Mouse (Mus musculus) liver, embryonic 14.5 days (tissue): Measurements from ENCODE around the gene Dao. TPM values are rescaled to one million over a fixed set of nuclear protein-coding genes. Genes with fewer than 3 reads are reported as not detected.

Experiments
- ATAC-seq: fragments of 200-750 bp; cut with Nextera tagmentation; 2 replicates; pipeline ENCODE4 v1.8.0; 2017; ENCODE audit warnings: moderate number of reproducible peaks, mild to moderate bottlenecking, moderate library complexity; ENCODE audit not compliant: insufficient read depth
- DNase-seq, 3 experiments: peaks; one replicate each; pipeline ENCODE4 v3.0.0-alpha.2; 2012 to 2013; ENCODE audit warnings: low read depth in 3 of 3, low spot score in 3 of 3
- H3K27ac ChIP-seq: fragments of 300-500 bp; sonication (generic); 2 replicates; pipeline ENCODE4 v1.5.1; 2014; ENCODE audit warnings: moderate library complexity, mild to moderate bottlenecking, control low read depth, inconsistent platforms
- H3K27me3 ChIP-seq: fragments of 300-500 bp; sonication (generic); 2 replicates; pipeline ENCODE4 v1.6.1; 2014; ENCODE audit warnings: mild to moderate bottlenecking, low read length, moderate library complexity; ENCODE audit not compliant: control insufficient read depth, insufficient read depth
- H3K36me3 ChIP-seq: fragments of 300-500 bp; sonication (generic); replicated peaks from 2 replicates; pipeline ENCODE4 v1.6.1; 2014; ENCODE audit warnings: low read depth; ENCODE audit not compliant: control insufficient read depth, insufficient read depth
- H3K4me1 ChIP-seq, 2 experiments: fragments of 200-500 bp in 1 of 2; fragments of 300-500 bp in 1 of 2; sonication (generic) in 1 of 2; replicated peaks; 2 replicates each; pipeline ENCODE4 v1.6.1; 2012 to 2014; ENCODE audit warnings: antibody characterized with exemption in 1 of 2, inconsistent platforms in 1 of 2, low read length in 1 of 2; ENCODE audit not compliant: control insufficient read depth in 2 of 2, insufficient read depth in 2 of 2
- H3K4me2 ChIP-seq: fragments of 300-500 bp; sonication (generic); 2 replicates; pipeline ENCODE4 v1.6.1; 2014; ENCODE audit warnings: low read depth, mild to moderate bottlenecking, control low read depth, moderate library complexity
- H3K4me3 ChIP-seq, 2 experiments: fragments of 200-500 bp in 1 of 2; fragments of 300-500 bp in 1 of 2; sonication (generic) in 1 of 2; 2 replicates each; pipeline ENCODE4 v1.5.1; 2012 to 2014; ENCODE audit warnings: low read depth in 2 of 2, low read length in 2 of 2, mild to moderate bottlenecking in 2 of 2, control low read depth in 1 of 2, inconsistent platforms in 1 of 2, moderate library complexity in 1 of 2; ENCODE audit not compliant: insufficient read depth in 1 of 2
- H3K9ac ChIP-seq: fragments of 300-500 bp; sonication (generic); replicated peaks from 2 replicates; pipeline ENCODE4 v1.6.1; 2014; ENCODE audit warnings: mild to moderate bottlenecking, control low read depth, moderate library complexity
- H3K9me3 ChIP-seq: fragments of 300-500 bp; sonication (generic); 2 replicates; pipeline ENCODE4 v1.6.1; 2016; ENCODE audit warnings: low read length, mixed read lengths; ENCODE audit not compliant: control insufficient read depth
- CTCF ChIP-seq: IDR thresholded peaks from 2 replicates; pipeline ENCODE4 v1.5.1; 2016; ENCODE audit warnings: antibody characterized with exemption, low read depth, control low read depth
- EP300 ChIP-seq: IDR thresholded peaks from 2 replicates; pipeline ENCODE4 v1.6.1; 2016; ENCODE audit warnings: antibody characterized with exemption, low read depth
- WGBS: fragments of 180-500 bp; shearing (Covaris S2); extraction: QIAGEN DNeasy Blood & Tissue Kit; methylation state at CpG from one replicate; pipeline ENCODE4 v1.1.7; 2014; ENCODE audit not compliant: insufficient replicate concordance; 5-methylcytosine and 5-hydroxymethylcytosine counted together
- polyA plus RNA-seq, 2 experiments: library from polyadenylated mRNA; depleted of rRNA in 1 of 2; stranded (reverse) in 1 of 2; unstranded in 1 of 2; fragments of >200 nt; fragmentation: Nextera tagmentation in 1 of 2; extraction: Ambion mirVana in 1 of 2; gene quantifications; 2 replicates each; pipeline versions ENCODE4 v1.2.1 to v1.2.3; 2012 to 2014

Gene Dao
- polyA plus RNA-seq, 2 experiments = not detected

DNA sequence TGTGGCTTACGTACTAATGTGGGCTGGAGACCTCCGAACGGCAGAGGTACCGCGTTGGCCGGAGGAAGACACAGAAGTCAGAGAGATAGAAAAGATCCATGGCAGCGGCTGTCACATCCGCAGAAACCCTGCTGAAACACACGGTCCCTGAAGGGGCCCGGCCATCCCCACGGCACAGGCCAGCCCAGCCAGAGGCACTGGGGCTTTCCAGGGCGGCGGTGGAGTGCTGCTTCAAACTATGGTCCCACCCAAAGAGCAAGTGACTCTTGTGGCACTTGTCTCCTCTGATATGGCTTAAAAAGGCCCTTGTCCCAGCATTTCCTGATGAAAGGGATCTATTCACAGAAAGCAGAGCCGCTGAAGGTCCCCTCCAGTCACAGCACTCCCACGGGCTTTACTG lies 28.9 kb upstream of the Dao start:
- Histone ChIP-seq H3K4me3 (peak overlapping the region; percentile 55 to 76), H3K4me2 (peak overlapping the region; percentile 79)
- no peak for TF ChIP-seq CTCF
- TF ChIP-seq EP300 = 0 out of 2 replicates have a peak, but pooled peaks have one; percentile 17

DNA sequence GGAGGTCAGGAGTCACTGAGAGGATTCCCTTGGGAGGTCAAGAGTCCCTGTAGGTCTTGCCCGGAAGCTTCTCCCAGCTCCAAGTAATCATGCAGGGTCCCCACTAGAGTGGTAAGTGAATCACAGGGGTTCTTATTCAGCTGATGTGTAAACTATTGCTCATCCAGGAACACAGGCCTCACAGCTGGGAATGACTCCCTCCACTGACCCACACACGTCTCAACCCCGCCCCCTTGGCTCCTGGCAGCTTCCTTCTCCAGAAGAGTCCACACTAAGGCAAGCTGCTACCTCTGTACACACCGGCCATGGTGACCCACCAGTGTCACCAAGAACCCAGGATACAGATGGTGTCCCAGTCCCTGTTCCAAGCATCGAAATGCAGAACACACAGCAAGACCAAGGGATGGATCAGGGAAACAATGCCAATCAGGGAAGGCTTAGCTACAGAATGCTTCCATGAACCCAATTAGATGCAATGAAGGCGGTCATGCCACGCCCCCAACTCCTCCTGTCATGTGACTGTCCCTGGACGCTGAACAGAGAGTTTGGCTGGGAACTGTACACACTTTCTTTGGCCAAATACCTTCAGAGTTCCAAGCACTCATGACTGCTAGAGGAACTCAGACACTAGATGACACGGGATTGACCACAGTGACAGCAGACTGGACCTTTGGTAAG lies 27.8 kb upstream of the Dao start:
- Histone ChIP-seq H3K36me3 (peaks cover 2% of the 10 kb centered on the region), H3K27me3 (no peaks in the 10 kb centered on the region), H3K9ac (peak overlapping the region; percentile 84), H3K4me1 (peaks cover 81 to 91% of the 10 kb centered on the region in 2 experiments), H3K9me3 (no peaks in the 10 kb centered on the region), H3K27ac (peak overlapping the region; percentile 79), H3K4me3 (no peak overlapping the region; a peak in 2 of 4 replicates), H3K4me2 (peak overlapping the region; percentile 79)
- TF ChIP-seq CTCF (no peak), EP300 (no peak)
- DNase-seq (no peak), ATAC-seq (no peak)
- 61% methylated on average over 9 of the region's 9 CpGs for WGBS

More for the DNA sequence above, 28.9 kb upstream of the Dao start:
- Histone ChIP-seq H3K36me3 (peaks cover 9% of the 10 kb centered on the region), H3K9me3 (no peaks in the 10 kb centered on the region), H3K9ac (peak overlapping the region; percentile 84), H3K27ac (peak overlapping the region; percentile 79), H3K27me3 (no peaks in the 10 kb centered on the region), H3K4me1 (peaks cover 71 to 80% of the 10 kb centered on the region in 2 experiments)
- DNase-seq (no peak), ATAC-seq (peak; percentile 27; the same call in 1 of the 2 replicates)
- WGBS = 45% methylated on average over 15 of the region's 15 CpGs

DNA sequence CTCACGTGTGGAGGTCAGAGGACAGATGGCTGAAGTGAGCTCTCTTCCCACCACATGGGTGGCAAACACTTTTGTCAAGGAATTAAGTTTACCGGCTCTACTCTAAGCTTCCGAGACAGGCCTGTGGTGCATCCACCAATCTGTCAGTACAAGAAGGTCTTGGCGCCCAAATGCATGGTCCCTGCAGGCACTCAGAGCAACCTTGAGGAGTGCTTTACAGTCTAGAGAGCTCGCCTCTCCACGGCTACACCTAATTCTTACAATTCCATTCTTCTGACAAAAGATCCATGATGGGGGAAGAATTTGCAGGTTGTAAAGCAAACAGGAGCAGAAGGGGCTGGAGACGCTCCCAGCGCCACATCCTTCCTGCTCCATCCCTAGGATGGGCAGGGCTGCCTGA lies 26.9 kb upstream of the Dao start:
- Histone ChIP-seq H3K4me2 (peak overlapping the region; percentile 79), H3K9me3 (no peaks in the 10 kb centered on the region), H3K27me3 (no peaks in the 10 kb centered on the region), H3K27ac (peak overlapping the region; percentile 90), H3K4me1 (peaks cover 87 to 94% of the 10 kb centered on the region in 2 experiments), H3K4me3 (no peak overlapping the region), H3K9ac (peak overlapping the region; percentile 52; the same call in 1 of the 2 replicates), H3K36me3 (peaks cover 2% of the 10 kb centered on the region)
- WGBS = 88% methylated on average over 8 of the region's 8 CpGs
- no peak for ATAC-seq
- DNase-seq = no peak
- TF ChIP-seq CTCF (no peak), EP300 (no peak)

DNA sequence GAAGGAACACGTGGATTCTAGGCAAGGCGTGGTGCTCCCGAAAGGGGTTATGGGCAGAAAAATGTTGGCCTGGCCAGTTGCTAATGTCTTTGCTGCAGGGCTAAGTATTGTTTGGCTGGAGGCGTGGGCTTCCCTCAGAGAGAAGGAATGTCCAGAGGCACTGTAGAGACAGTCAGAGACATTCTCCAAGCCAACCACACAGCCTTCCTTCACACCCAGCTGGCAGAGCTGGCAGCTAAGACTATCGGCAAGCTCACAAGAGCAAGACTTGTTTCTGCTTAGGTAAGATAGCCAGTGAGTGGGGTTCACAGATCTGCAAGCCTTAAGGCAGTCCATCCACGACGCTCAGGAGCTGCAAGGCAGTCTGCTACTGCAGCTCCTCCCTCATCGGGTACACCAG lies 26.2 kb upstream of the Dao start:
- Histone ChIP-seq H3K36me3 (peaks cover 2% of the 10 kb centered on the region), H3K4me1 (peaks cover 88 to 94% of the 10 kb centered on the region in 2 experiments), H3K9ac (peak overlapping the region; percentile 52), H3K4me3 (peak overlapping the region in 1 of 2 experiments; percentile 18; a peak in 2 of 4 replicates), H3K27me3 (no peaks in the 10 kb centered on the region), H3K27ac (peak overlapping the region; percentile 90), H3K4me2 (peak overlapping the region; percentile 79), H3K9me3 (no peaks in the 10 kb centered on the region)
- TF ChIP-seq EP300 = peak; percentile 92
- TF ChIP-seq CTCF = no peak
- 35% methylated on average over 8 of the region's 8 CpGs for WGBS
- DNase-seq (peak; percentile 74 to 77 (median 76)), ATAC-seq (peak; percentile 70)

DNA sequence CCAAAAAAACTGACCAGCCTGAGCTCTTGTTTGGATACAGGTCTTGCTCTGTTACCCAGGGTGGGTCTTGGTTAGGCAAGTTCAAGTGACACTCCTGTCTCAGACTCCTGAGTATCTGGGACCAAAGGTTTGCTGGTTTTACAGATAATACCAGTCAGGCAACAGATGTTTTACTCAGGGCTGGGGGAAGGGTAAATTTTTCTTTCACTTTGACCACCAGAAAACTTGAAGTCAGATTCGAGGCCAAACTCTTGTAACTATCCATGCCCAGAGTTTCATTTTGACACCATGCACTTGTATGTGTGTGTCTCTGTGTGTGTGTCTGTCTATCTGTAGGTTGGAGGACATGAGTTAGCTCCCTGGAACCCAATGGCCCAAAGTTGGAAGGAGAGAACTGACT lies 23.0 kb upstream of the Dao start:
- TF ChIP-seq EP300 (peak; percentile 88), CTCF (no peak)
- H3K9ac ChIP-seq = peak overlapping the region; percentile 60
- peak overlapping the region; percentile 59 for H3K4me2 ChIP-seq
- ATAC-seq (peak; percentile 36; the same call in 1 of the 2 replicates), DNase-seq (peak in 1 of 3 experiments; percentile 63)
- no peaks in the 10 kb centered on the region for H3K9me3 ChIP-seq
- peak overlapping the region; percentile 85 for H3K27ac ChIP-seq
- WGBS = 8% methylated on average over 1 of the region's 1 CpGs
- H3K4me1 ChIP-seq = peaks cover 89% of the 10 kb centered on the region in 2 experiments
- no peaks in the 10 kb centered on the region for H3K27me3 ChIP-seq
- peak overlapping the region in 1 of 2 experiments; percentile 22; a peak in 1 of 4 replicates for H3K4me3 ChIP-seq
- H3K36me3 ChIP-seq = peaks cover 2% of the 10 kb centered on the region
